Mouse (Mus musculus) right cerebral cortex, postnatal 4 days (tissue): ENCODE data around the gene Glyatl3.

Source experiments
- DNase-seq: peaks from one replicate; pipeline ENCODE4 v3.0.0-alpha.2; 2022

Gene Glyatl3

GRCm38 (mm10) chr17:40914250-40914649, at the start of gene Glyatl3:
Gene Glyatl3 (minus strand): TSS chr17:40914350.
- no peak for DNase-seq

- no peak for DNase-seq
Measured at GRCm38 (mm10) chr17:40948518-40948917, 34.4 kb upstream of the Glyatl3 start.

- DNase-seq, result peak; percentile 99
Measured at GRCm38 (mm10) chr17:40934420-40935231, 20.5 kb upstream of the Glyatl3 start, which contains the start of the genes Mut and Cenpq. Gene Mut (plus strand): TSS chr17:40934685. Gene Cenpq (minus strand): TSS chr17:40935047.

- DNase-seq, result no peak
Measured at GRCm38 (mm10) chr17:40933985-40934384, 19.8 kb upstream of the Glyatl3 start.

GRCm38 (mm10) chr17:40915499-40915898, 1.3 kb upstream of the Glyatl3 start:
- no peak for DNase-seq

GRCm38 (mm10) chr17:40904721-40905154, 9.4 kb downstream of the Glyatl3 start:
- no peak for DNase-seq

- DNase-seq, result no peak
Measured at GRCm38 (mm10) chr17:40904056-40904597, 10.0 kb downstream of the Glyatl3 start.

- DNase-seq, result no peak
Measured at GRCm38 (mm10) chr17:40903345-40903744, 10.8 kb downstream of the Glyatl3 start.

- DNase-seq, result no peak
Measured at GRCm38 (mm10) chr17:40899783-40900363, 14.3 kb downstream of the Glyatl3 start.

GRCm38 (mm10) chr17:40896863-40897262, 17.3 kb downstream of the Glyatl3 start:
- no peak for DNase-seq

GRCm38 (mm10) chr17:40887849-40888536, 26.2 kb downstream of the Glyatl3 start:
- no peak for DNase-seq

GRCm38 (mm10) chr17:40885155-40885554, 29.0 kb downstream of the Glyatl3 start:
- DNase-seq, result no peak

- no peak for DNase-seq
Measured at GRCm38 (mm10) chr17:40882172-40882571, 32.0 kb downstream of the Glyatl3 start.

GRCm38 (mm10) chr17:40879924-40880691, 34.0 kb downstream of the Glyatl3 start, which contains the start of gene 9130008F23Rik:
Gene 9130008F23Rik (minus strand): TSS chr17:40880559.
- DNase-seq, result peak; percentile 24

- DNase-seq, result no peak
Measured at GRCm38 (mm10) chr17:40879528-40879923, 34.6 kb downstream of the Glyatl3 start.

- DNase-seq, result no peak
Measured at GRCm38 (mm10) chr17:40877741-40878140, 36.4 kb downstream of the Glyatl3 start.

GRCm38 (mm10) chr17:40875568-40875967, 38.6 kb downstream of the Glyatl3 start:
- no peak for DNase-seq

GRCm38 (mm10) chr17:40874701-40875100, 39.4 kb downstream of the Glyatl3 start:
- DNase-seq, result no peak

GRCm38 (mm10) chr17:40873582-40874011, 40.6 kb downstream of the Glyatl3 start:
- no peak for DNase-seq

GRCm38 (mm10) chr17:40872626-40873025, 41.5 kb downstream of the Glyatl3 start:
- no peak for DNase-seq

- DNase-seq, result no peak
Measured at GRCm38 (mm10) chr17:40868952-40869747, 45.0 kb downstream of the Glyatl3 start.
